Mouse (Mus musculus): ENCODE results near the gene Draxin.
"Not testable (repeated sequence)": the region's sequence is repeated elsewhere in the genome, so short reads cannot be mapped to it uniquely, and the experiment has no call there.

Gene Draxin

GRCm38 (mm10) chr4:148151267-148152168 lies 21.0 kb upstream of the Draxin start, which contains the start of gene Fbxo6:
Gene Fbxo6, minus strand, starts transcription at chr4:148152140.
- peak; percentile 85 to 86 for DNase-seq

GRCm38 (mm10) chr4:148150953-148151266 lies 20.4 kb upstream of the Draxin start:
- DNase-seq = no peak

- DNase-seq = no peak
These were observed 19.7 kb upstream of the Draxin start for GRCm38 (mm10) chr4:148150242-148150641.

- no peak for DNase-seq
These were observed 19.0 kb upstream of the Draxin start for GRCm38 (mm10) chr4:148149540-148149939.

GRCm38 (mm10) chr4:148147714-148148113 lies 17.2 kb upstream of the Draxin start:
- DNase-seq = no peak

- no peak for DNase-seq
These were observed 13.2 kb upstream of the Draxin start for GRCm38 (mm10) chr4:148143721-148144120.

GRCm38 (mm10) chr4:148140098-148141011 lies 9.9 kb upstream of the Draxin start:
- DNase-seq = peak; percentile 95 to 97

GRCm38 (mm10) chr4:148139767-148140097 lies 9.2 kb upstream of the Draxin start:
- no peak for DNase-seq

- no peak for DNase-seq
These were observed 7.0 kb upstream of the Draxin start for GRCm38 (mm10) chr4:148137503-148137902.

- no peak for DNase-seq
These were observed 4.5 kb upstream of the Draxin start for GRCm38 (mm10) chr4:148134988-148135387.

GRCm38 (mm10) chr4:148131497-148132081 lies 1.1 kb upstream of the Draxin start:
- no peak for DNase-seq

- no peak for DNase-seq
These were observed 365 bp downstream of the Draxin start, which contains the start of gene Mad2l2 for GRCm38 (mm10) chr4:148130133-148130532. Gene Mad2l2, plus strand, starts transcription at chr4:148130384.

GRCm38 (mm10) chr4:148128672-148129071 lies 1.8 kb downstream of the Draxin start:
- no peak for DNase-seq

GRCm38 (mm10) chr4:148128241-148128640 lies 2.3 kb downstream of the Draxin start:
- DNase-seq = no peak

- no peak for DNase-seq
These were observed 7.8 kb downstream of the Draxin start for GRCm38 (mm10) chr4:148122694-148123066.

GRCm38 (mm10) chr4:148121982-148122693 lies 8.4 kb downstream of the Draxin start:
- DNase-seq = no peak

- DNase-seq = no peak
These were observed 9.1 kb downstream of the Draxin start for GRCm38 (mm10) chr4:148121362-148121761.

GRCm38 (mm10) chr4:148120555-148120954 lies 9.9 kb downstream of the Draxin start:
- no peak for DNase-seq

- DNase-seq = not testable (repeated sequence)
These were observed 10.9 kb downstream of the Draxin start for GRCm38 (mm10) chr4:148119578-148119977.

GRCm38 (mm10) chr4:148117392-148117791 lies 13.1 kb downstream of the Draxin start:
- DNase-seq = peak; percentile 19 to 22

- peak; percentile 48 to 50 for DNase-seq
These were observed 13.8 kb downstream of the Draxin start for GRCm38 (mm10) chr4:148116657-148117056.

- peak; percentile 52 to 56 for DNase-seq
These were observed 15.0 kb downstream of the Draxin start for GRCm38 (mm10) chr4:148115467-148115866.

All from B cell, adult 2 months (primary cell).